Mouse (Mus musculus) heart, embryonic 15.5 days (tissue): ENCODE results near the gene Tmem94. TPM values are rescaled to one million over a fixed set of nuclear protein-coding genes. Genes with fewer than 3 reads are reported as not detected.

Source experiments
- ATAC-seq: fragments of 200-750 bp; cut with Nextera tagmentation; replicated peaks from 2 replicates; pipeline ENCODE4 v1.8.0; 2017; ENCODE audit warnings: low read depth, moderate TSS enrichment; ENCODE audit not compliant: insufficient number of reproducible peaks, insufficient read depth, low FRiP score
- H3K27ac ChIP-seq: fragments of 300-500 bp; sonication (generic); 2 replicates; pipeline ENCODE4 v1.5.1; 2015; ENCODE audit warnings: mild to moderate bottlenecking, inconsistent platforms
- H3K27me3 ChIP-seq: fragments of 300-500 bp; sonication (generic); 2 replicates; pipeline ENCODE4 v1.6.1; 2015; ENCODE audit warnings: inconsistent platforms
- H3K36me3 ChIP-seq: fragments of 300-500 bp; sonication (generic); 2 replicates; pipeline ENCODE4 v1.6.1; 2015; ENCODE audit warnings: mild to moderate bottlenecking, inconsistent platforms
- H3K4me1 ChIP-seq: fragments of 300-500 bp; sonication (generic); replicated peaks from 2 replicates; pipeline ENCODE4 v1.6.1; 2015; ENCODE audit warnings: inconsistent platforms
- H3K4me2 ChIP-seq: fragments of 300-500 bp; sonication (generic); 2 replicates; pipeline ENCODE4 v1.6.1; 2015; ENCODE audit warnings: inconsistent platforms, mild to moderate bottlenecking, moderate library complexity
- H3K4me3 ChIP-seq: fragments of 300-500 bp; sonication (generic); 2 replicates; pipeline ENCODE4 v1.5.1; 2015; ENCODE audit warnings: mild to moderate bottlenecking, inconsistent platforms
- H3K9ac ChIP-seq: fragments of 300-500 bp; sonication (generic); 2 replicates; pipeline ENCODE4 v1.6.1; 2015; ENCODE audit warnings: mild to moderate bottlenecking, inconsistent platforms
- H3K9me3 ChIP-seq: fragments of 300-500 bp; sonication (generic); replicated peaks from 2 replicates; pipeline ENCODE4 v1.6.1; 2016; ENCODE audit warnings: inconsistent platforms
- WGBS: fragments of 180-500 bp; shearing (Covaris S2); methylation state at CpG from one replicate; pipeline ENCODE4 v1.1.7; 2015; ENCODE audit warnings: mixed read lengths; 5-methylcytosine and 5-hydroxymethylcytosine counted together
- polyA plus RNA-seq: library from polyadenylated mRNA; unstranded; fragments of >200 nt; fragmentation: Nextera tagmentation; extraction: Ambion mirVana; gene quantifications from 2 replicates; pipeline ENCODE4 v1.2.1, GENCODE M21; 2015

Gene Tmem94
- polyA plus RNA-seq, 1 experiment from 2014 or later = 36.7 TPM

DNA sequence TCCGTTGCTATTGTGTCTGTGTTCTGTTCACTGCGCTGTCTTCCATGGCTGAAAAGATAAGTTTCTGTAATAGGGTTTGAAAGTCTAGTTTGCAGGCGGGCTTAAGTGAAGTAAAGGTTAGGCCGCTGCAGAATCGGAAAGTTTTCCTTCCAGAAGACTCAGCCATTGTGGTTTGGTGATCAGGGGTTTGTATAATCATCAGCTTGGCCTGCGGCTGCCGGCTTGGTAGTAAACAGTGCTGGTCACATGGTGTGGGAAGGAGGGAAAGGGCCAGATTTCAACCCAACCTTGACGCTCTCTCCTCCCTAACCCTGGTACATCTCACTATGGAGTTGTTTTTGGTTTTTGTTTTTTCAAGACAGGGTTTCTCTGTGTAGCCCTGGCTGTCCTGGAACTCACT, 1.7 kb downstream of the Tmem94 start:
- H3K27ac ChIP-seq = peak overlapping the region; percentile 97
- WGBS = 75% methylated on average over 8 of the region's 8 CpGs
- peak overlapping the region; percentile 77 for H3K9ac ChIP-seq
- no peaks in the 10 kb centered on the region for H3K9me3 ChIP-seq
- H3K36me3 ChIP-seq = no peaks in the 10 kb centered on the region
- H3K27me3 ChIP-seq = no peaks in the 10 kb centered on the region
- H3K4me3 ChIP-seq = peak overlapping the region; percentile 60
- peak overlapping the region; percentile 80 for H3K4me2 ChIP-seq
- ATAC-seq = no peak
- peaks cover 42% of the 10 kb centered on the region for H3K4me1 ChIP-seq

GRCm38 (mm10) chr11:115768896-115769295, 3.7 kb downstream of the Tmem94 start:
- 80% methylated on average over 3 of the region's 3 CpGs for WGBS
- Histone ChIP-seq H3K27ac (peak overlapping the region; percentile 84), H3K4me2 (peak overlapping the region; percentile 48; the same call in 1 of the 2 replicates)

DNA sequence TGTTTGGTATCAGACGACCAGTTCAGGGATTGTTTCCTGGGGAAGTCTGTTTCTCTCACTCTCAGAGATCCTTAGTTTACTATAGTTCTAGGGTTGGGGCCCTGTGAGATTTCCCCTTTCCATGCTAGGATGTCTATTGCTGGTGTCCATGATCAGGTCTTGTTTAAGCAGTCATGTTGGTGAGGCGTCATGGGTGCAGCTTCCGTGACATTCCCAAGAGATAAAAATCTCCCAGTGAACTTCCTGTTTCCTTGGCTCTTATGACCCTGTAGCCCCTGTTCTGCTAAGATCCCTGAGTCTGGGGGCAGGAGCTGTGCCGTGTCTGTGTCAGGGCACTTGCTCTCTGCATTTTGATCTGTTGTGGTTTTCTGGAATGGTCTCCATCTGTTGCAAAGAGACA, 9.4 kb downstream of the Tmem94 start:
- peaks cover 62% of the 10 kb centered on the region for H3K4me1 ChIP-seq

More at GRCm38 (mm10) chr11:115768896-115769295, 3.7 kb downstream of the Tmem94 start:
- H3K27me3 ChIP-seq = no peaks in the 10 kb centered on the region
- ATAC-seq = no peak
- peaks cover 2% of the 10 kb centered on the region; the same call in 1 of the 2 replicates for H3K36me3 ChIP-seq
- no peaks in the 10 kb centered on the region for H3K9me3 ChIP-seq
- H3K9ac ChIP-seq = no peak overlapping the region
- H3K4me1 ChIP-seq = peaks cover 42% of the 10 kb centered on the region
- H3K4me3 ChIP-seq = no peak overlapping the region

DNA sequence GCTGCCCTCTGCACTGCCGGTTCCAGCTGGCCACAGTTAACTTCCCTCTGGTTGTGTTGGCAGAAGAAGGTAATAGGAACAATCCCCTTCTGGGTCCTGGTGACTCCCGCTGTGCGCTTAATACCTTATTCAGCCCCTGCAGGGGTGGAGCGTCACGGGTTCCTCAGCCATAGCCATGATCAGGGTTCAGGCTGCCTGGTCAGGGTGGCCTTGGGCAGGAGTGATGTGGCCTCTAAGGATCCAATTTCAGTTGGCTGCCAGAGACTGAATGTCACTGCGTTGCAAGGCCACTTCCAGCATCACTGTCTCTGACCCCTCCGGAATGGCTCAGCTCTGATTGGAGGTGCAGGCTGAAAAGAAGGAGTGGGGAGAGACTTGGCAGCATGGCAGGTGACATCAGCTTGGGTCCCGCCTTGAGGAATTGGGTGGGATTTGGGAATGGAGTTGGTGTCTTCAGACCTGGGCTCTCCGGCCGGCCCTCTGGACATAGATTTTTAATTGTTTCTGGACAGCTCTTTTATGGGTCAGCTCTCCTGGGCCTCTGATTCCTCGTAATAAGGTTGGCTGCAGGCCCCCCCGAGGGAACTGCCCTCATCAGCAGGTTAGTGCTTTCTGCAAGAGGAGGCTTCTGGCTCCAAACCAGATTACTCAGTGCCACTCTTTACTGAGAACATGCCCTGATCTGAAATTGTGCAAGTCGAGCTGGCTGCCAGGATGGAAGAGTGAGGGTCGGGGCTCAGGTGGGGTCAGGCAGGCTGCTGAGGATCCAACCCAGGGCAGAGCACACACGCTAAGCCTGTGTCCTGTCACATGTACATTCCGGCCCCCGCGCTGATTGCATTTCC, 10.8 kb downstream of the Tmem94 start:
- Histone ChIP-seq H3K9ac (peak overlapping the region; percentile 31; the same call in 1 of the 2 replicates), H3K9me3 (no peaks in the 10 kb centered on the region), H3K27ac (peak overlapping the region; percentile 64), H3K4me2 (peak overlapping the region; percentile 31), H3K36me3 (peaks cover 2% of the 10 kb centered on the region; the same call in 1 of the 2 replicates), H3K4me3 (no peak overlapping the region), H3K27me3 (no peaks in the 10 kb centered on the region), H3K4me1 (peaks cover 65% of the 10 kb centered on the region)
- no peak for ATAC-seq
- 44% methylated on average over 18 of the region's 18 CpGs for WGBS

More for the DNA sequence above, 9.4 kb downstream of the Tmem94 start:
- Histone ChIP-seq H3K4me2 (no peak overlapping the region), H3K27me3 (no peaks in the 10 kb centered on the region), H3K36me3 (peaks cover 2% of the 10 kb centered on the region; the same call in 1 of the 2 replicates), H3K9me3 (no peaks in the 10 kb centered on the region), H3K4me3 (no peak overlapping the region), H3K27ac (no peak overlapping the region), H3K9ac (no peak overlapping the region)
- no peak for ATAC-seq
- WGBS = 53% methylated on average over 4 of the region's 4 CpGs

DNA sequence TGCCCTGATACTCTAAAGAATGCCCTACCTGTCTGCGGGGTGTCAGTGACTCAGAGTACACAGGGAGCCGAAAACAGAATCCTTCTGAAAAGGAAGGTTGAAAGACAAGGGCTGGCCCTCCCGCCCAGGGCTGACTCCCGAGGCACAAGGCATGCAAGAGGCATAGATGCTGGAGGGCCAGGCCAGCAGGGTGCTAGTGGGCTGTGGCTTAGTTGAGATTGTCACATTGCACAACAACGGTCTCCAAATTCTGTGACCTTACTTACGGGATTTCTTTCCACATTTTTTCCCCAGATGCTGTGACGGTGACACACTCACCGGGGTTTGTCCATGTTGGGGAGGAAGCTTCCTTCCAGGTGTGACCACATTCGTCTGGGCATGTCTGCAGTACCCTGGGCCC, 11.7 kb downstream of the Tmem94 start:
- Histone ChIP-seq H3K36me3 (peaks cover 2% of the 10 kb centered on the region; the same call in 1 of the 2 replicates), H3K4me2 (no peak overlapping the region), H3K9ac (no peak overlapping the region), H3K27ac (peak overlapping the region; percentile 64), H3K27me3 (no peaks in the 10 kb centered on the region), H3K4me1 (peaks cover 68% of the 10 kb centered on the region), H3K9me3 (no peaks in the 10 kb centered on the region), H3K4me3 (no peak overlapping the region)
- ATAC-seq = no peak
- 66% methylated on average over 9 of the region's 9 CpGs for WGBS

- 89% methylated on average over 17 of the region's 17 CpGs for WGBS
- peak overlapping the region; percentile 64 for H3K27ac ChIP-seq
- ATAC-seq = no peak
These were observed 12.5 kb downstream of the Tmem94 start for GRCm38 (mm10) chr11:115777487-115778335.

DNA sequence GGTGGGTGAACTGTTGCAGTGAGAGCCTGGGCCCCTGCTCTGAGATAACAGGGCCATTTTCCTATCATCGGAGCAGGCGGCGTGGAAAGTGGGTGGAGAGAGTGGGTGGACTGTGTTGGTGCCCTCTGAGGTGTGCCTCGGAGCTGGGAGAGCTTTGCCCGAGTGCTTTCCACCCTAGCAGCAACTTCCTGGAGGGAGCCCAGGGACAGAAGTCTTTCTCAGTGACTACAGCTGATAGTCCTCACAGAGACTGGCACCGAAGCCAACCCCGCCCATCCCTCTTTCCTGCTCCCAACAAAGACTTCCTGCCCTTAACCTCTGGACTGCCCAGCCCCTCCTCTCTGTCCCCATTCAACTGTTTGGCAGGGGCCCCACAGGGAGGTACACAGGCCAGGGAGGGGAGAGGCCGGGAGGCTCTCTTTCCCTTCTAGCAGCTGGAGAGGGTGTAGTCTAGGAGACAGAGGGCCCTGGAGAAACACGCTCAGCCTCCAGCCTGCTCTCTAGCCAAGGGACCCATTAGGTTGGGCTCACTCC, 13.9 kb downstream of the Tmem94 start:
- H3K27ac ChIP-seq = peak overlapping the region; percentile 95
- ATAC-seq = peak; percentile 91
- peaks cover 68% of the 10 kb centered on the region for H3K4me1 ChIP-seq
- no peaks in the 10 kb centered on the region for H3K36me3 ChIP-seq
- H3K9ac ChIP-seq = peak overlapping the region; percentile 29; the same call in 1 of the 2 replicates
- H3K4me3 ChIP-seq = peak overlapping the region; percentile 8; the same call in 1 of the 2 replicates
- H3K9me3 ChIP-seq = no peaks in the 10 kb centered on the region
- no peaks in the 10 kb centered on the region for H3K27me3 ChIP-seq
- H3K4me2 ChIP-seq = peak overlapping the region; percentile 51
- 6% methylated on average over 9 of the region's 9 CpGs for whole genome bisulfite sequencing

More at GRCm38 (mm10) chr11:115777487-115778335, 12.5 kb downstream of the Tmem94 start:
- Histone ChIP-seq H3K4me2 (no peak overlapping the region), H3K9me3 (no peaks in the 10 kb centered on the region), H3K4me1 (peaks cover 68% of the 10 kb centered on the region), H3K4me3 (no peak overlapping the region), H3K27me3 (no peaks in the 10 kb centered on the region), H3K36me3 (no peaks in the 10 kb centered on the region; the same call in 1 of the 2 replicates), H3K9ac (no peak overlapping the region)

- Histone ChIP-seq H3K27ac (peak overlapping the region; percentile 95), H3K36me3 (no peaks in the 10 kb centered on the region), H3K4me3 (no peak overlapping the region), H3K9me3 (no peaks in the 10 kb centered on the region), H3K4me1 (peaks cover 58% of the 10 kb centered on the region), H3K27me3 (no peaks in the 10 kb centered on the region), H3K9ac (peak overlapping the region; percentile 29; the same call in 1 of the 2 replicates), H3K4me2 (peak overlapping the region; percentile 51; the same call in 1 of the 2 replicates)
- ATAC-seq = no peak
- WGBS = 26% methylated on average over 20 of the region's 20 CpGs
These were observed 15.2 kb downstream of the Tmem94 start for GRCm38 (mm10) chr11:115780141-115781070.

DNA sequence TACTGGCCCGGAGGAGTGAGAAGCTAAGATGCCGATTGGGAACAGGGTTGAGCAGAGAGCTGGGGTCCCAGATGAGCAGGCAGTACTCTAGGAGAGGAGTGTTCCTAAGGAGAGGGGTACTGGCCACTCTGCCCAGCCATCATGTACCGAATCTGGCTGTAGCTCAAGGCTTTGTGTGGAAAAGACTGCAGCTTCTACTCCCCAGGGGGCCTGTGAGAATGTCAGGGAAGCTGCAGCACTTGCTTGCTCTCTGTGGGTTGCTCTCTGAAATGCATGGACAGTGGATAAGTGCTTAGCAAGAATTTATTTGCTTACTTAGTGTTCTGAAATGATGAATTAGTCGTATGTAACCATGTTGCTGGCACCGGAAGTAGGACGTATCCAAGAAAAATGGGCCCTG, 21.2 kb downstream of the Tmem94 start:
- Histone ChIP-seq H3K9ac (no peak overlapping the region), H3K4me1 (no peaks in the 10 kb centered on the region), H3K27me3 (no peaks in the 10 kb centered on the region), H3K9me3 (no peaks in the 10 kb centered on the region), H3K4me3 (no peak overlapping the region), H3K36me3 (peaks cover 29% of the 10 kb centered on the region), H3K27ac (no peak overlapping the region), H3K4me2 (no peak overlapping the region)
- no peak for ATAC-seq
- WGBS = 75% methylated on average over 6 of the region's 6 CpGs

- ATAC-seq = no peak
- Histone ChIP-seq H3K9ac (no peak overlapping the region), H3K36me3 (peaks cover 63% of the 10 kb centered on the region), H3K4me3 (no peak overlapping the region), H3K4me2 (no peak overlapping the region), H3K27me3 (no peaks in the 10 kb centered on the region), H3K4me1 (no peaks in the 10 kb centered on the region), H3K9me3 (no peaks in the 10 kb centered on the region), H3K27ac (no peak overlapping the region)
- WGBS = 95% methylated on average over 7 of the region's 7 CpGs
These were observed 24.6 kb downstream of the Tmem94 start for GRCm38 (mm10) chr11:115789787-115790186.
